Mouse (Mus musculus) neutrophil, adult 83 days (primary cell): ENCODE measurements around the gene Gm648. TPM values are rescaled to one million over a fixed set of nuclear protein-coding genes. Genes with fewer than 3 reads are reported as not detected.

ENCODE experiments used
- total RNA-seq, 2 experiments: library from RNA; stranded (reverse); gene quantifications; one replicate each; pipeline ENCODE4 v1.2.4; 2023

Gene Gm648
- not detected for total RNA-seq

DNA sequence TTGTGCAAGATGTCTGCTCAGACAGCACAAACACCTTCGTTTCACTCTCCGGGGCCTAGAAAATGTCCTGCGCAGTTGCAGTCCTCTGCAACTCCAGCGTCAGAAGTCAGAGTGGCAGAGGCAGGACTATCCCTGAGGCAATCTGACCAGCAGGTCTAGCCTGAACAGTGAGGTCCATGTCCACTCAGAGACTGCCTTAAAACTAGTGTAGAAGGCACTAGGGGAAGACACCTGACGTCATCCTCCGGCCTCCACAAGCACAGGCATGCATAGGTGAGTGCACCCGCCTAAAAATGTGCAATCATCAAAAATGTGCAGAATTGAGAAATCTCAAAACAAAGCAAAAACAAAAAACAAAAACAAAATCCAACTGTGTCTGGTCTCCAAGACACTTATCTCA lies at the start of gene Gm648:
TSS of gene Gm648 (minus strand) at position 101 of the 400 bp plus-strand sequence.

DNA sequence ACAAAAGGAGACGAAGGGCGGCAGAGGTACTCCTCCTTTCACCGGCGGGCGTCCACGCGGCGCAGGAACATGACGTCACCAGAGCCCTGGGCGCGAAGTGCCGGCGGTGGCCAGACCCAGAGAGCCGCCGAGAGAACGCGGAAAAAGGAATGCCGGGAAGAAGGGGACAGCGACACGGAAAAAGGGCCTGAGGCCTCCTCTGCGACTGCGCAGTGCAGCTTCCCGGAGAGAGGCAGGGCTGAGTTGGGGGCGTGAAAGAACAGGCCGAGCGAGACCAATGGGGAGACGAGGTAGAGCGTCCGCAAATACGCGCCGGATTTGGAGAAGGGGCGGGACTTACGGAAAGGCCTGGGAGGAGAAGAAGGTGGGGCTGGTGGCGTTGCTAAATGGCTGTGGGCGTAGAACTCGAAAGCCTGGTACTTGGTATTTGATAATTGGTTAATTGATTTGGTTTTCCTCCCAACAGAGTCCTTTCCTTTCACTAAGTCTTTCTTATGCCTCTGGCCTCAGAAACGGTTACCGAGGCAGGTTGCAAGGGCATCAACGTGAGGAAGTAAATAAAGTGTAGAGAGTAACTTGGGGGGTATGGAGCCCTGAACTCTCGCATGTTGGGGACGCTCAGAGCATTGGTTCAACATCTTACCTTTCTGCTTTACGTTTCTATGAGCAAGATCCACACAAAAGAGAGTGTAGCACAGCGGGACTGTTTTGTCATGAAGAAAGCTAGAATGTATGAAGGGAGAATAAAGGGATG lies 48.7 kb upstream of the Gm648 start, which contains the start of gene Mmgt1:
TSS of gene Mmgt1 (minus strand) at position 183 of the 754 bp plus-strand sequence.

DNA sequence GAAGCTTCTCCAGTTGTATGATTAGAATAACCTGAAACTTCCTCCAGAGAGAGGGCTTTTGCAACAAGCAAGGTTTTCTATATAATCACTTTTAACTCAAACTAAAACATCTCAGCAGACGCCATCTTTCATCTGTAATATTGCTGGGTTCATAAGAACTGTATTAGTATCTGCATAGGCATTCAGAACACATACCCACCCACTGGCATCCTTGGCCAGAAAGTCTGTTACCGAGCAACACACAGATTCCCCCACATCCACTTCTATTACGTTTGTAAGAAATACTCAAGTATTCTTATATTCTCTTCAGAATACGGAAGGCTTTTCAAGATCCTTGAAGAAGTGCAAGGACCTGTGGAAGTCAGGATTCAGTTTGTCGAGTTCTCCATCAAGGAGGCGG lies 25.0 kb downstream of the Gm648 start, which contains the start of gene Gm10477:
TSS of gene Gm10477 (plus strand) at position 301 of the 400 bp plus-strand sequence.

Other genes starting within 250 kb of the Gm648 start
- under 1 TPM in 1 of 2 experiments, not detected in 1; 0.61 TPM for gene Zfp449, start 203.2 kb downstream of the Gm648 start, total RNA-seq
- gene Smim10l2a, start 175.0 kb downstream of the Gm648 start, total RNA-seq = under 1 TPM in 1 of 2 experiments, not detected in 1; 0.13 TPM
- not detected for gene Gm2174, start 101.6 kb downstream of the Gm648 start, total RNA-seq
- 10 to 100 TPM; 96.7 to 98.2 TPM for gene Ints6l, start 94.7 kb downstream of the Gm648 start, total RNA-seq
- gene Gm10477, start 24.9 kb downstream of the Gm648 start, total RNA-seq = not detected
- 10 to 100 TPM in 1 of 2 experiments, 1 to 10 TPM in 1; 9.7 to 12.2 TPM for gene Mmgt1, start 48.5 kb upstream of the Gm648 start, total RNA-seq
- 10 to 100 TPM; 10.0 to 11.2 TPM for gene Slc9a6, start 60.2 kb upstream of the Gm648 start, total RNA-seq
- 1 to 10 TPM; 1.1 to 1.4 TPM for gene Fhl1, start 182.2 kb upstream of the Gm648 start, total RNA-seq